ENCODE assay signal across 9 mouse cellular contexts in the genomic region with DNA sequence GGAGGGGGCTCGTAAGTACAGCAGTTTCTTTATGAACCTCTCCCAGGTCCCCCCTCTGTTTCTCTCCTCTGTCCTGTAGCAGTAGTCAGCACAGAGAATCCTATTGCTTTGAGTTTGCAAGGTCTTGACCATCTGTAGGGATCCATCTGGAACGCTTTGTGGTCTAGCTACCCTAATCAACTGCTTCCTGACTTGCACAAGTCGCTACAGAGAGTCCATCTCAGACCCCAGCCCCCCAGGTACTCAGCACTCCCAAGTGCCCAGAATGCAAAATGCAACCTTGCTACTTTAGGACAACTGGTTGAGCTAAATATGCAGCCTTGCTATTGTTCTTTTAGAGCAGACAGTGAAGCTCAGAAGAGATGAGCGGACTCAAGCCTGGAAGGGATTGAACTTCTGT. TPM values are rescaled to one million over a fixed set of nuclear protein-coding genes. Genes with fewer than 3 reads are reported as not detected.
DNase-seq lines count a peak whose midpoint lies in the region; ATAC-seq and TF ChIP-seq lines count a peak whose summit lies in the region.
"Had no signal": no experiment of that assay in that cellular context is flagged by ENCODE, and none has a peak within 500 bp of the region (broad histone marks: within the 10 kb centered on the region; RNA-seq: fewer than 3 reads in every experiment).

No protein-coding gene starts in this region.

- H3K9ac ChIP-seq in forebrain, embryonic 13.5 days, result no peak overlapping the region
- H3K9ac ChIP-seq in forebrain, embryonic 11.5 days (ENCODE audit: low read length), result no peak overlapping the region
- no peak overlapping the region for H3K9ac ChIP-seq in embryonic facial prominence, embryonic 15.5 days
- no peak overlapping the region for H3K9ac ChIP-seq in liver, embryonic 12.5 days

- H3K27ac ChIP-seq in forebrain, embryonic 13.5 days, result no peak overlapping the region
- H3K27ac ChIP-seq in forebrain, embryonic 11.5 days (ENCODE audit: low read depth, low read length), result no peak overlapping the region
- H3K27ac ChIP-seq in embryonic facial prominence, embryonic 15.5 days (replicated peaks), result no peak overlapping the region
- H3K27ac ChIP-seq in liver, embryonic 12.5 days, result no peak overlapping the region

- no peak for TF ChIP-seq CTCF in lung, adult 2 months (IDR thresholded peaks at IDR 0.05; ENCODE audit: insufficient read depth, low read length)

- no peak for TF ChIP-seq POLR2A in lung, adult 2 months (IDR thresholded peaks at IDR 0.05; ENCODE audit: borderline replicate concordance, extremely low read depth, low read depth, low read length)

- H3K36me3 ChIP-seq in forebrain, embryonic 13.5 days (ENCODE audit: poor library complexity, severe bottlenecking), result no peaks in the 10 kb centered on the region
- H3K36me3 ChIP-seq in forebrain, embryonic 11.5 days (ENCODE audit: control insufficient read depth, insufficient read depth, low read length), result no peaks in the 10 kb centered on the region
- no peaks in the 10 kb centered on the region for H3K36me3 ChIP-seq in embryonic facial prominence, embryonic 15.5 days
- no peaks in the 10 kb centered on the region for H3K36me3 ChIP-seq in liver, embryonic 12.5 days

- peaks cover 64% of the 10 kb centered on the region for H3K27me3 ChIP-seq in forebrain, embryonic 13.5 days
- H3K27me3 ChIP-seq in forebrain, embryonic 11.5 days (ENCODE audit: control insufficient read depth, insufficient read depth, low read length), result peaks cover 11% of the 10 kb centered on the region
- H3K27me3 ChIP-seq in embryonic facial prominence, embryonic 15.5 days, result no peaks in the 10 kb centered on the region
- peaks cover 78% of the 10 kb centered on the region for H3K27me3 ChIP-seq in liver, embryonic 12.5 days (replicated peaks)

- no peak for DNase-seq in forebrain, embryonic 11.5 days (ENCODE audit: low spot score)
- DNase-seq in lung, adult 2 months, result no peak
- no peak for DNase-seq in lung, postnatal 36 days
- DNase-seq in gastrocnemius, postnatal 14 days, result no peak
- DNase-seq: cerebellum, adult 11-12 months had no signal

- ATAC-seq in forebrain, embryonic 13.5 days, result no peak
- ATAC-seq in forebrain, embryonic 11.5 days (replicated peaks; ENCODE audit: low FRiP score), result no peak
- no peak for ATAC-seq in embryonic facial prominence, embryonic 15.5 days (ENCODE audit: insufficient number of reproducible peaks, low FRiP score, low TSS enrichment, low read depth)
- ATAC-seq in liver, embryonic 12.5 days, result no peak
- ATAC-seq in frontal cortex, adult (ENCODE audit: low TSS enrichment), result no peak

- WGBS in forebrain, embryonic 13.5 days, result 70% methylated on average over 4 of the region's 4 CpGs
- 70% methylated on average over 4 of the region's 4 CpGs for WGBS in forebrain, embryonic 11.5 days
- 38% methylated on average over 4 of the region's 4 CpGs for WGBS in lung, adult 2 months
- WGBS in embryonic facial prominence, embryonic 15.5 days, result 68% methylated on average over 4 of the region's 4 CpGs
- WGBS in liver, embryonic 12.5 days (ENCODE audit: insufficient replicate concordance), result 28% methylated on average over 4 of the region's 4 CpGs

- 0 out of 2 replicates have a peak overlapping the region, but pooled peaks have one; percentile 1 for H3K4me2 ChIP-seq in forebrain, embryonic 13.5 days
- no peak overlapping the region for H3K4me2 ChIP-seq in forebrain, embryonic 11.5 days (ENCODE audit: low read depth, low read length, severe bottlenecking)
- H3K4me2 ChIP-seq in embryonic facial prominence, embryonic 15.5 days (replicated peaks), result 0 out of 2 replicates have a peak overlapping the region, but pooled peaks have one; percentile 11
- H3K4me2 ChIP-seq in liver, embryonic 12.5 days, result peak overlapping the region; percentile 89

- intact Hi-C loops in gastrocnemius, postnatal 14 days (cut with DNase I; ENCODE audit: low total_unique reads), result loop anchor here (5.0 kb wide), 1 partner anchor 39 kb away; no protein-coding TSS in a partner anchor

- H3K4me3 ChIP-seq in forebrain, embryonic 13.5 days, result no peak overlapping the region
- no peak overlapping the region for H3K4me3 ChIP-seq in forebrain, embryonic 11.5 days (ENCODE audit: low read depth, low read length)
- H3K4me3 ChIP-seq in lung, adult 2 months (replicated peaks; ENCODE audit: extremely low read depth, low read depth, low read length), result peak overlapping the region; percentile 100
- peak overlapping the region; percentile 67; the same call in 1 of the 2 replicates for H3K4me3 ChIP-seq in embryonic facial prominence, embryonic 15.5 days (replicated peaks)
- peak overlapping the region; percentile 65 for H3K4me3 ChIP-seq in liver, embryonic 12.5 days

- no peaks in the 10 kb centered on the region for H3K9me3 ChIP-seq in forebrain, embryonic 13.5 days (replicated peaks)
- no peaks in the 10 kb centered on the region for H3K9me3 ChIP-seq in forebrain, embryonic 11.5 days (ENCODE audit: control insufficient read depth, low read length)
- H3K9me3 ChIP-seq in embryonic facial prominence, embryonic 15.5 days (replicated peaks), result no peaks in the 10 kb centered on the region
- no peaks in the 10 kb centered on the region for H3K9me3 ChIP-seq in liver, embryonic 12.5 days (replicated peaks)

- peaks cover 22% of the 10 kb centered on the region for H3K4me1 ChIP-seq in forebrain, embryonic 13.5 days
- H3K4me1 ChIP-seq in forebrain, embryonic 11.5 days (replicated peaks; ENCODE audit: control insufficient read depth, insufficient read depth, low read length), result peaks cover 5% of the 10 kb centered on the region; the same call in 1 of the 2 replicates
- H3K4me1 ChIP-seq in lung, adult 2 months (ENCODE audit: control insufficient read depth, insufficient read depth, low read length), result peaks cover 24% of the 10 kb centered on the region
- H3K4me1 ChIP-seq in embryonic facial prominence, embryonic 15.5 days, result peaks cover 26% of the 10 kb centered on the region
- peaks cover 63% of the 10 kb centered on the region for H3K4me1 ChIP-seq in liver, embryonic 12.5 days

RNA-seq across cellular contexts. Expression of a gene that starts 3.1 kb away (rescaled TPM):
- 6.5 and 7.0 TPM in 2 replicates for polyA plus RNA-seq in forebrain, embryonic 13.5 days (2015; fragmentation: Nextera tagmentation; extraction: Ambion mirVana)
- 6.4 and 7.2 TPM in 2 replicates for polyA plus RNA-seq in forebrain, embryonic 11.5 days (2014; fragmentation: Nextera tagmentation; extraction: Ambion mirVana)
- 33.9 and 40.9 TPM in 2 replicates for polyA plus RNA-seq in lung, adult 2 months (2012; rRNA removed)
- 16.7 and 19.1 TPM in 2 replicates for polyA plus RNA-seq in embryonic facial prominence, embryonic 15.5 days (2015; fragmentation: Nextera tagmentation; extraction: Ambion mirVana)
- polyA plus RNA-seq in liver, embryonic 12.5 days (2016; fragmentation: Nextera tagmentation; extraction: Ambion mirVana), result 10.7 and 10.8 TPM in 2 replicates
- total RNA-seq in gastrocnemius, postnatal 14 days (2021), result 100 to 1,000 TPM; 117 to 125 TPM

RNA-seq across cellular contexts. Expression of a gene that starts 57.1 kb away (rescaled TPM):
- 21.2 and 21.5 TPM in 2 replicates for polyA plus RNA-seq in forebrain, embryonic 13.5 days (2015; fragmentation: Nextera tagmentation; extraction: Ambion mirVana)
- polyA plus RNA-seq in forebrain, embryonic 11.5 days (2014; fragmentation: Nextera tagmentation; extraction: Ambion mirVana), result 28.9 and 35.3 TPM in 2 replicates
- polyA plus RNA-seq in lung, adult 2 months (2012; rRNA removed), result 91.8 and 94.8 TPM in 2 replicates
- 61.1 and 62.8 TPM in 2 replicates for polyA plus RNA-seq in embryonic facial prominence, embryonic 15.5 days (2015; fragmentation: Nextera tagmentation; extraction: Ambion mirVana)
- polyA plus RNA-seq in liver, embryonic 12.5 days (2016; fragmentation: Nextera tagmentation; extraction: Ambion mirVana), result 299 and 300 TPM in 2 replicates
- 10 to 100 TPM; 40.3 to 44.6 TPM for total RNA-seq in gastrocnemius, postnatal 14 days (2021)

Comparison
In these comparisons a context has a peak if more than half of its experiments do, and no peak if none do; other contexts are left out.
1. H3K4me3 ChIP-seq: peak in lung, adult 2 months (single experiment), embryonic facial prominence, embryonic 15.5 days (single experiment) and liver, embryonic 12.5 days (single experiment); none in forebrain, embryonic 13.5 days (single experiment) and forebrain, embryonic 11.5 days (single experiment).